Mouse (Mus musculus): ENCODE results near the gene Magi3.

DNA sequence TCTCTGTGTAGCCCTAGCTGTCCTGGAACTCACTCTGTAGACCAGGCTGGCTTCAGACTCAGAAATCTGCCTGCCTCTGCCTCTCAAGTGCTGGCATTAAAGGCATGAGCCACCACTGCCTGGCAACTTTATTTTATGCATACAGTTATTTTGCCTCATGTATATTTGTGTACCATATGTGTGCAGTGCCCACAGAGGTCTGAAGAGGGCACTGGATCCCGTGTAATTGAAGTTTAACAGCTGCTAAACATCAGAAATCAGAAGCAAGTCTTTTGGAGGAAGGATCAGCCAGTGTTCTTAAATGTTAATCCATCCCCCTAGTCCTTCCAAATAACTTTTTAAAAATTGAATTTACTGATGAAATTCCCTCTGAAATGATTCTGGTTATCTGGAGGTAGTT lies 125.5 kb downstream of the Magi3 start:
- no peak for TF ChIP-seq EP300 (IDR thresholded peaks at IDR 0.05; ENCODE audit: insufficient read depth, low read depth, low read length)
- no peak for TF ChIP-seq CTCF (IDR thresholded peaks at IDR 0.05; ENCODE audit: low read depth, low read length)
- no peak for TF ChIP-seq POLR2A (IDR thresholded peaks at IDR 0.05; ENCODE audit: insufficient read depth, low read length)

Measured in ES-Bruce4 (cell line).